Mouse (Mus musculus) C2C12 (cell line): Measurements from ENCODE around the gene Nostrin.

Experiments used
- CTCF ChIP-seq: IDR thresholded peaks from one replicate; pipeline ENCODE4 v1.5.1; 2011; ENCODE audit not compliant: control insufficient read depth, insufficient read depth, insufficient read length
- FOSL1 ChIP-seq: IDR thresholded peaks from one replicate; pipeline ENCODE4 v1.8.0; 2011; ENCODE audit warnings: mild to moderate bottlenecking, low read length; ENCODE audit not compliant: poor library complexity, insufficient read depth, severe bottlenecking
- MAX ChIP-seq: IDR thresholded peaks from one replicate; pipeline ENCODE4 v1.6.1; 2011; ENCODE audit warnings: mild to moderate bottlenecking, control low read depth
- MYOD1 ChIP-seq: IDR thresholded peaks from one replicate; pipeline ENCODE4 v1.6.1; 2011; ENCODE audit warnings: low read depth; ENCODE audit not compliant: control insufficient read depth, insufficient read length
- USF1 ChIP-seq: IDR thresholded peaks from one replicate; pipeline ENCODE4 v1.6.1; 2011; ENCODE audit warnings: low read depth, mild to moderate bottlenecking, control low read depth, moderate library complexity

DNA sequence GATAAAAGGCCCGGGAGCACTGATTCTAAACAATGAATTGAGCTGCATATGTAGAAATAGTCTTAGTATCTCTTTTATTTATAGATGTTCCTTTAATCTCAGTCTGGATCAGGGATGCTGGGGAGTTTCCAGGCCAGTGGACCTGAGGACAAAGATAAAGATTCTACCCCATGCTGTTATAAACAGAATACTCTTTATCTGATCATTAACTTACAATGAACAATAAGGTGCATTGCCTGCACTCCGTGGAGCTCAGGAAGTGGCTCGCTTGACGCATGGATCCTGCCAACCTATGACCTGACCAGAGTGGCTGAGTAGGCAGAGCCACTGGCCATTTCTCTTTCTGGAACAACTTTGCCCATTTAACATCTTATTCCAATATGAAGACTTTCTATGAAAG, 5.2 kb downstream of the Nostrin start:
- no peak for TF ChIP-seq CTCF
- no peak for TF ChIP-seq USF1
- no peak for TF ChIP-seq FOSL1
- no peak for TF ChIP-seq MAX
- TF ChIP-seq MYOD1 = no peak
